Mouse (Mus musculus) cerebellum, postnatal 14 days (tissue): ENCODE measurements around the gene Brk1.

Experiments used
- DNase-seq, 2 experiments: peaks; one replicate each; pipeline ENCODE4 v3.0.0; 2021; ENCODE audit warnings: mixed read lengths in 2 of 2

The Brk1 gene

DNA sequence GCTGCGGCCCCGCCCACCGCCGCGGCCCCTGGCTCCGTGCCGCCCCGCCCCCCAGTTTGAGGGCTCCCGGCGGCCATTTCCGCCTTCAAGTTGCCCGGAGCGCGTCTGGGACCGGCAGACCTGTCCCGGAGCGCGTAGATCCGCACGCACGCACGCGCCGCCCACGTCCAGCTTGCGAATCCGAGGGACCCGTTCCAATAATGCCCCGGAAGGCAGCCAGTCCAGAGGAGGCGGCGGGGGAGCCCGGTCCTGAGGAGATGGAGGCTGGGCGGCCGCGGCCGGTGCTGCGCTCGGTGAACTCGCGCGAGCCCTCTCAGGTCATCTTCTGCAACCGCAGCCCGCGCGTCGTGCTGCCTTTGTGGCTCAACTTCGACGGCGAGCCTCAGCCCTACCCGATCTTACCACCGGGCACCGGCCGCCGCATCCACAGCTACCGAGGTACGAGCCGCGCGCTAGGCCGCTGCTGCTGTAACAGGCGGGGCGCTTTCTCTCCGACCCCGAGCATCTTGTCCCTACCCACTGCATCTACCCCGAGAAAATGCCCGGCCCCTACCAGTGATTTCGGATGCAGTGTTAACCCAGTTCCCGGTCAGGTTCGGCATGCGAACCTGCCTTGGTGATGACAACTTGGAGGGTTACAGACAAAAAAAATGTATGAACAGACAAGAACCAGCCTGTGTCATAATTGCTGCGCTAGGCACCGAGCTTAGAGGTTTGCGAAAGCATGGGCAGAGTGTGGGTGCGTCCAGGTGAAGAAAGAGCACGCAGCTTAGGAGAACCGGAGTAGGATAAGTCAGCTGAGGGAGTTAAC lies 19.6 kb downstream of the Brk1 start, which contains the start of gene Vhl:
Gene Vhl (plus strand): TSS at position 19 of the 811 bp plus-strand sequence.
- peak; percentile 86 to 89 for DNase-seq

GRCm38 (mm10) chr6:113624989-113625770 lies 20.6 kb downstream of the Brk1 start:
- peak; percentile 30 to 37 for DNase-seq

DNA sequence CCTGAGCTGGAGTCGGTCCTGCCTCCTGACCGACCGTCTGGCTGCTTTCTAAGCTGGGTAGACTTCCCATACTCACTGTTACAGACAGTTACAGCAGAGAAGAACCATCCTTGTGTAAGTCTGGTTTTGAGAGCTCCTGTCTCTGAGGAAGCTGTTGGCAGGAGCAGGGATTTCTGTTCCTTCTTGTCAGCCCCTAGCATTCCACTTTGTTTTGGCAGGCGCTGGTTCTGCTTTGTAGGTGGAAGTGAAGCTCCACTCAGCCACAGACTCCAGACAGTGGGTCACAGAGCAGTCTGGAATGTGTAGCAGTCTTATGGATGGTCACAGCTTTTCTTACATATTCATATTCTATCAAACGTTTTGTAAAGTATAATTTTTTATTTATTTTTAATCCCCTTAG lies 25.8 kb downstream of the Brk1 start:
- no peak for DNase-seq

DNA sequence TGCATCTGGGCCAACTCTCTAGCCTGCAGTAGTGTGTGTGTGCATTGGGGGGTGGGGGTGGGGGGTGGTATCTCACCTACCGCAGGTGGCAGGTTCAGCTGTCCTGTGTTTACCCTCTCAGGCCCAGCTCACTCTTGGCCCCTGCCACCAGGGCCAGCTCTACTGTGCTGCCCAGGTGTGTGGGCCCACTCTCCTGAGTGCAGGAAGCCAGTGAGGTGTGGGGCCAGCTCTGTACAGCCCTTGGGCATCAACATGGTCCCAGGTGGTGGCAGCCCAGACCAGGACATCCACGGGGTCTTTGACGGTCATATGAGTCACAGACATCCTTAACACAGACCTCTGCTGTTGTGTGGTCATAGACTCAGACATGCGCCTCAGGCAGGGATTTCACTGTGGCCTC lies 28.3 kb downstream of the Brk1 start:
- DNase-seq, result no peak

- DNase-seq, result peak; percentile 97 to 98
These were observed 33.9 kb downstream of the Brk1 start, which contains the start of gene Irak2 for GRCm38 (mm10) chr6:113638302-113639040. Gene Irak2, plus strand, starts transcription at chr6:113638467.

- DNase-seq, result no peak
These were observed 34.6 kb downstream of the Brk1 start for GRCm38 (mm10) chr6:113639201-113639600.

- no peak for DNase-seq
These were observed 38.0 kb downstream of the Brk1 start for GRCm38 (mm10) chr6:113642605-113643004.

DNA sequence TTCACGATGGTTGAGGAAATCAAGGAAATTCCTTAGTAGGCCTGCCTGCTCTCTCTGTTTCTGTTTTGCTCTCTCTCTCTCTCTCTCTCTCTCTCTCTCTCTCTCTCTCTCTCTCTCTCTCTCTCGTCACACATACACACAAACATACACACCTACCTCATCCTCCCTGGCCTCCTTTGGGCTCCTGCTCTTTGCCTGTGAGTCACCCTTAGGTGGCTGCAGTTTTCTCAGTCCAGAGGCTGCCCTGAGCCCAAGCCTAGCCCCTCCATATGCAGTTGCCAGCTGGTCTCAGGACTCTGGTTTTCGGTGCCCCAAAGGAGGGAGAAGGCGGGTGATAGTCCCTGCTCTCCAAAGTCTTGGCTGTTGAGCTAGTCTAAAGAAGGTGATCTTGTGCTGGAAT lies 38.4 kb downstream of the Brk1 start:
- DNase-seq, result no peak

- no peak for DNase-seq
These were observed 39.4 kb downstream of the Brk1 start for GRCm38 (mm10) chr6:113643967-113644366.

GRCm38 (mm10) chr6:113644808-113645207 lies 40.2 kb downstream of the Brk1 start:
- DNase-seq, result no peak

DNA sequence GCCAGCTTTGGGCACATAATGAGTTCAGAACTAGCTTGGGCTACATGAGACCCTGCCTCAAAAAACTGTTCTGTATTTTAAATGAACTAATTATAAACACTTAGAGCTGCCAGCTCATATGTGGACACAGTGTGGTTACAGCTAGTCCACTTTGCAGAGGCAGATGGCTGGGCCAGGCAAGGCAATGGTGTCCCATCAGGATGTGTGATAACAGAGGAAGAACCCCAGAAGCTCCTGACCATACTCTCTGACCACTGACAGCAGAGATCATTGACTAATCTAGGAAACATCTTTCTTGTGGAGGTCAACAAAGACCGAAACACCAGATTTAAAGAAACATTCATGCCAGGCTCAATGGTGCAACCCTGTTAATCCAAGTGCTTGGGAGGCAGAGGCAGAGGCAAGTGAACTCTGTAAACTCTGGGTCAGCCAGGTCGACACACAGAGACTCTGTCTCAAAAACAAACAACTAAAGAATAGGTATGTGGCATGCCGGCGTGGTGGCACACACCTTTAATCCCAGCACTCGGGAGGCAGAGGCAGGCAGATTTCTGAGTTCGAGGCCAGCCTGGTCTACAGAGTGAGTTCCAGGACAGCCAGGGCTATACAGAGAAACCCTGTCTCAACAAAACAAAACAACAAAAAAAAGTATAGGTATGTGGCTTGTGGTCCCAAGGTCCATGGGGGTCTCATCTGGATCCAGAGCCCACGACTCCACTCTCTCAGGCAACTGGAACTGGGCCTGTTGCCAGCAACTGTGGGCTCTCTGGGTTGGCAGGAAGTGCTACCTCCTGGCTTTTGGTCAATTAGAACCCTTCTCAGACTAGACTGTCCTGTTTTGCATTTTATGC lies 45.0 kb downstream of the Brk1 start:
- peak in 1 of 2 experiments; percentile 10 for DNase-seq

GRCm38 (mm10) chr6:113650197-113650640 lies 45.6 kb downstream of the Brk1 start:
- no peak for DNase-seq

DNA sequence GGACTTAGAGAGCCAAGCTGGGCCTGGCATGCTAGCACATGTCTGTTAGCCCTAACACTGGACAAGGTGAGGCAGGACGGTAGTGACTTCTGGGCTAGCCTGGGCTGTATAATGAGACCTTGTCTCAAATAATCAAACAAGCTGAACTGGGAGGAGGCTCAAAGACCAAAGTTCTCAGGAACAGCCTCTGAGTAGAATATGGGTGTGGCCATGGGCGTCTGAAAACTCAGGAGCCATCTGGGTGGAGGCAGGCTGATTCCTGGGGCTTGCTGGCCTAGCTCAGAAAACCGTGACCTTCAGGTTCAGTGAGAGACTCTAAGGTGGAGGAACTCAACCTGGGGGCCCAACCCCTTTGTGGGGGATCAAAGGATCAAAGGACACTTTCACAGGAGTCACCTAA lies 47.1 kb downstream of the Brk1 start:
- DNase-seq, result no peak

DNA sequence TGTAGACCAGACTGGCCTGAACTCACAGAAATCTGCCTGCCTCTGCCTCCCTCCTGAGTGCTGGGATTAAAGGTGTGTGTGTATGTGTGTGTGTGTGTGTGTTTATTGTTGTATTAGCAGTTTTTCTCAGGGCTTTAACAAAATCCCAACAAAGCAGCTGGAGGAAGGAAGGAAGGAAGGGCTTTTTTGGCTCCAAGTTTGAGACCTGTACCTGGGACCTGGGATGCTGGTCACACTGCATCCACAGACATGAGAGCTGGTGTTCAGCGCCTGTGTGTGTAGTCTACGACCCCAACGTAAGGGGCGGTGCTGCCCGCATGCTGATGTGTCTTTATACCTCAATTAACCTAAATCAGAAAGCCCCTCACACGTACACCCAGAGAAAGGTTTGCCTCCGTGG lies 49.0 kb downstream of the Brk1 start:
- DNase-seq, result no peak

- DNase-seq, result no peak
These were observed 49.5 kb downstream of the Brk1 start for GRCm38 (mm10) chr6:113654102-113654501.

- DNase-seq, result no peak
These were observed 50.3 kb downstream of the Brk1 start for GRCm38 (mm10) chr6:113654753-113655397.

DNA sequence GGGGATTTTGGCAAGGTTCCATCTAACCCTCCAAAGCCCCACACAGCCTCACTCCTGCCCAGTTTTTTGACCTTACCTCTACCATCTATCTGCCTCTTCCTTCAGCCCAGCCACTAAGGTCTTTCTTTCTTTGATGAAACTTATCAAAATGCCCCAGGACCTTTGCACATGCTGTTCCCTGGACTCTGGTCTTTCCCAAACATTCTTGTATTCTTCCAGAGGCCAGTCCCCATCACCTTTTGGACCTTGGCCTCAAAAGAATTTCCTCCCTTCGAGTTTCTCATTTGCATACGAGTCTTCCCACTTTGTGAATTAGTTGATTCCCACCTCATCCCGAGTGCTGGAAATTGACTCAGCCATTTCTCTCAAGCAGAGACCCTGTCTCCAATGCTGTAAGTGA lies 50.9 kb downstream of the Brk1 start:
- no peak for DNase-seq

DNA sequence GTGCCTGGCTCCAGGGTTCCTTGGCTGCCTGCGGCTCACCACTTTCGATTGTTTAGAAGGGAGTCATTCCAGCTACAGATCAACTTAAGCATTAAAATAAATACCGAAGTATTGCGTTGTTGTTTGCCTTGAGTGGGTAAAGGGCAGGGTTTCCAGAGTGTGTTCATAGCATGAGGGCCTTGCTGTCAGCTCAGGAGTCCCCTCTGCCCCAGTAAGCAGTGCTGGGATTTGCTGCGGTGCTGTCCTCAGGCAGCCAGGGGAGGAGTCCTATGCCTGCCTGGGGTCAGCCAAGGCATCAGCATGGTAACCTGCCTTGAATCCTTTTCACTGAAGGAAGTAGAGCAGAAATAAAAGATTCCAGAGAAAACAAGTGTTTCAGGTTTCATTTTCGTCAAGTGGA lies 52.3 kb downstream of the Brk1 start:
- DNase-seq, result no peak

GRCm38 (mm10) chr6:113658226-113658625 lies 53.7 kb downstream of the Brk1 start:
- no peak for DNase-seq

DNA sequence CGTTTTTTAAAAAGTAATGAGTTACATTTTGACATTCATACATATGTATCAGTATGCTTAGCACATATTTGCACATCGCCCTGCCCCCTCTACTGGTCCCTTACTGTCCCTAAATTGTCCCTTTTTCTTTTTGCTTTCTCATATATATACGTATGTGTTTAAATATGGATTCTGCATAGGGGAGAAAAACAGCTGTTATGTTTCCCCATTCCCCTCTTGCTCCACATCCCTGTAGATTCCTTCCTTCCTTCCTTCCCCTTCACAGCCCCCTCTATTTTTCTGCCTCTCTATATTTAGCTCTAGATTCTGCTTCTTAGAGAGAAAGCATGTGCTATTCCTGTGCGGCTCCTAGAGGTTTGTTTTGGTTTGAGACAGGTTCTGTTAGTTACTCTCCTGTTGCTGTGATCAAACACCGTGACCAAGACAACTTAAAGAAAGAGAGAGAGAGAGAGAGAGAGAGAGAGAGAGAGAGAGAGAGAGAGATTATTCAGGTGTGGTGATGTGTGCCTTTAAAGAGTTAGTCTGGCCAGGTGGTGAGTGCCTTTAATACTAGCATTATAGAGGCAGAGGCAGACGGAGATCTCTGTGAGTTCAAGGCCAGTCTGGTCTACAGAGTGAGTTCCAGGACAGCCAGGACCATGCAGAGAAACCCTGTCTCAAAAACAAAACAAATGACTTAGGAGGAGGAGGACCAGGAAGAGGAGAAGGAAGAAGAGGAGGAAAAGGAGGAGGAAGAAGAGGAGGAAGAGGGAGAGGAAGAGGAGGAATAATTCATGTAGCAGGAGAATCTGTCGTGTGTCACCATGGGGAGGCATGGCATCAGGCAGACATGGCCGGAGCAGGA lies 55.3 kb downstream of the Brk1 start:
- DNase-seq, result no peak
